Mouse (Mus musculus) liver, embryonic 13.5 days (tissue): ENCODE measurements around the gene Lrrc1. TPM values are rescaled to one million over a fixed set of nuclear protein-coding genes. Genes with fewer than 3 reads are reported as not detected.

Experiments used
- ATAC-seq: fragments of 200-750 bp; cut with Nextera tagmentation; 2 replicates; pipeline ENCODE4 v1.8.0; 2017; ENCODE audit warnings: low read depth, mild to moderate bottlenecking, moderate number of reproducible peaks, moderate library complexity
- DNase-seq: peaks from one replicate; pipeline ENCODE4 v3.0.0; 2022
- H3K27ac ChIP-seq: fragments of 300-500 bp; sonication (generic); 2 replicates; pipeline ENCODE4 v1.5.1; 2015; ENCODE audit warnings: moderate library complexity, mild to moderate bottlenecking, inconsistent platforms
- H3K27me3 ChIP-seq: fragments of 300-500 bp; sonication (generic); 2 replicates; pipeline ENCODE4 v1.6.1; 2015; ENCODE audit warnings: mild to moderate bottlenecking, inconsistent platforms
- H3K36me3 ChIP-seq: fragments of 300-500 bp; sonication (generic); 2 replicates; pipeline ENCODE4 v1.6.1; 2015; ENCODE audit warnings: mild to moderate bottlenecking, inconsistent platforms
- H3K4me1 ChIP-seq: fragments of 300-500 bp; sonication (generic); replicated peaks from 2 replicates; pipeline ENCODE4 v1.6.1; 2015; ENCODE audit warnings: inconsistent platforms
- H3K4me2 ChIP-seq: fragments of 300-500 bp; sonication (generic); 2 replicates; pipeline ENCODE4 v1.6.1; 2015; ENCODE audit warnings: inconsistent platforms, mild to moderate bottlenecking, moderate library complexity
- H3K4me3 ChIP-seq: fragments of 300-500 bp; sonication (generic); replicated peaks from 2 replicates; pipeline ENCODE4 v1.5.1; 2015; ENCODE audit warnings: mild to moderate bottlenecking, inconsistent platforms
- H3K9ac ChIP-seq: fragments of 300-500 bp; sonication (generic); 2 replicates; pipeline ENCODE4 v1.6.1; 2015; ENCODE audit warnings: mild to moderate bottlenecking, inconsistent platforms
- H3K9me3 ChIP-seq: fragments of 300-500 bp; sonication (generic); replicated peaks from 2 replicates; pipeline ENCODE4 v1.6.1; 2016; ENCODE audit warnings: inconsistent platforms
- WGBS: fragments of 180-500 bp; shearing (Covaris S2); methylation state at CpG from one replicate; pipeline ENCODE4 v1.1.7; 2015; ENCODE audit not compliant: insufficient replicate concordance; 5-methylcytosine and 5-hydroxymethylcytosine counted together
- polyA plus RNA-seq: library from polyadenylated mRNA; unstranded; fragments of >200 nt; fragmentation: Nextera tagmentation; extraction: Ambion mirVana; gene quantifications from 2 replicates; pipeline ENCODE4 v1.2.1, GENCODE M21; 2015

The Lrrc1 gene
- polyA plus RNA-seq, 1 experiment from 2014 or later: 3.1 TPM

DNA sequence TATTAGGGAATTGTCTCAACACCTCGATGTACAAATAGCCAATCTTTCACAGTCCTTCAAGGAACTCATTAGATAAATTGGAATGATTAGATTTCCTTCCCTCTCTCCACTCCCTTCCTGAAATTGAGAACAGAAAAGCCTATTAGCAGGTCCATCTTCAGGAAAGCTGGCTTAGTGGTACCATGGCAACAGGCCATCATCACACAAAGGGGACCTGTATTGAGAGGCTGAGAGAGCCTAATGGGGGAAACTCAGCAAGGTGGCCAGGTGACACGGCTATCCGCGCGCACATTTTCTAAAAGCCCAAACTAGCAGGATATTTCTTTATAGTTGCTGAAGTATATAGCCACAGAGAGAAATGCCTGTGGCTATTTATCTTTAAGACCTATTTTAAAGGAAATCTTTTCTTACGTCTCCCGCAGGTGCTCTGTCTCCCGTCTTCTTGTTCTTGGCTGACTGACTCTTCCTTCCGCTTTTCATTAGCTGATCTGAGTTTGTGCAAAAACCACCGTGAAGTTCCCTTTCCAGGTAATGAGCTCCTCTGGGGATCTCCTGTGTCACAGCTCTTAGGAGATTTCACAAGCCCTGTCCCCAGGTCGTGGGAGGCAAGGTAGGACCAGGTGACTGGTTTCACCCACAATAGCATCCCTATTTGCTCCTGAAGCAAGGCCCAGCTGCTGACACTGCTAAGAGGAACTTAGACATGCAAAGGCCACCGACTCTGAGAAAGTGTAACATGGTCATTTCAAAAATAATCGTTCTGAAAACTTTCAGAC lies 145.6 kb downstream of the Lrrc1 start:
- DNase-seq (no peak), ATAC-seq (no peak)
- no peak overlapping the region for H3K27ac ChIP-seq
- no peak overlapping the region for H3K4me3 ChIP-seq
- H3K9me3 ChIP-seq: no peaks in the 10 kb centered on the region
- H3K27me3 ChIP-seq: no peaks in the 10 kb centered on the region
- H3K36me3 ChIP-seq: no peaks in the 10 kb centered on the region
- H3K4me2 ChIP-seq: no peak overlapping the region
- no peak overlapping the region for H3K9ac ChIP-seq
- H3K4me1 ChIP-seq: no peaks in the 10 kb centered on the region
- WGBS: 58% methylated on average over 13 of the region's 13 CpGs

DNA sequence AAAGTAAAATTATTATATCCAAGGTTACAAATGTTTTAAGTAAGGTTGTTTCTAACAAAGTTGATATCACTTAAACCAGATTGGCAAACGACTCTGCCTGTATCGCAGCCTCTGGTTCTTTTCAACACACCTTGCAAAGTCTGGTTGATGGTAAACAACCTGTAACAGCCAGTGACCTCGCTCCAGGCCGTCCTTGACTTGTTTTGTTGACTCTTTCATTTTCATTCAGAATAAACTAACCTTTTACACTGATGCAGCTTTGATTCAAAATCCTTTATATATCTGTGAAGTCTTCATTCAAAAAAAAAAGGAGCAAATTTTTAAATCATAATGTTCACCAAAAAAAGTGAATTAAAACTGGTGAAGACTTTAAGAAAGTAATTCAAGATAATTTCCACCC lies 147.6 kb downstream of the Lrrc1 start:
- no peak overlapping the region for H3K9ac ChIP-seq
- 52% methylated on average over 4 of the region's 4 CpGs for WGBS

DNA sequence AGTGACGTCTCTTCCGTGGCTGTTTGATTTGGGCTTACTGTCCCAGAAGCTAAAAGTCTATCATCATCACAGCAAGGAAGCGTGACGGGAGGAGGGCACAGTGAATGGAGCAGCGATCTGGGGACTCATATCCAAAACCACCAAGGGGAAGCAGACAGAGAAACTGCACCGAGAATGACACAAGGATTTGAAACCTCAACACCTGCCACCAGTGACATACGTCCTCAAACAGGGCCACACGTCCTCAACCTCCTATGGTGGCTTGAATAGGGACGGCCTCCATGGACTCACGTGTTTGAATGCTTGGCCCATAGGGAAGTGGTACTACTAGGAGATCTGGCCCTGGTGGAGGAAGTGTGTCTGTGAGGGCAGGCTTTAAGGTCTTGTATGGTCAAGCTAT lies 153.4 kb downstream of the Lrrc1 start:
- Histone ChIP-seq H3K4me2 (no peak overlapping the region), H3K27me3 (no peaks in the 10 kb centered on the region), H3K9me3 (no peaks in the 10 kb centered on the region), H3K4me1 (no peaks in the 10 kb centered on the region), H3K4me3 (no peak overlapping the region), H3K36me3 (no peaks in the 10 kb centered on the region), H3K27ac (no peak overlapping the region), H3K9ac (no peak overlapping the region)
- DNase-seq (no peak), ATAC-seq (no peak)
- 62% methylated on average over 10 of the region's 10 CpGs for WGBS

More for the DNA sequence above, 147.6 kb downstream of the Lrrc1 start:
- H3K4me2 ChIP-seq: no peak overlapping the region
- H3K27ac ChIP-seq: no peak overlapping the region
- DNase-seq (no peak), ATAC-seq (no peak)
- no peaks in the 10 kb centered on the region for H3K36me3 ChIP-seq
- no peak overlapping the region for H3K4me3 ChIP-seq
- H3K4me1 ChIP-seq: no peaks in the 10 kb centered on the region
- no peaks in the 10 kb centered on the region for H3K9me3 ChIP-seq
- no peaks in the 10 kb centered on the region for H3K27me3 ChIP-seq

DNA sequence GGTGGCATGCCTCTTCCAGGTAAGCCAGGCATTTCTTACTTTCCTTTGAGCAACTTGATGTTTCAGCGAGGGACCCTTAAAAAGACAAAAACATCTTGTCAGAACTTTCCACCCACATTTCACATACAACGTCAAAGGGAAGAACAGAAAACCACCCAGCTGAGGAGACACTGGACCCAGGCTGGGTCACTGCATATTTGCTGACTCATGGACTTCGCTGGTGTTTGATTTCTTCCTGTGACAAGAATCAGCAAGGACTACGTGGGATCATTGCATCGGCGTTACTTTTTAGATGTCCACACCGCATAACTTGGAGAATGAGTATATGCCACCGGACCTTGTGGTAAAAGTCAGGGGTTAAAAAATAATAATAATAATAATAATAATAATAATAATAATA lies 155.7 kb downstream of the Lrrc1 start:
- Histone ChIP-seq H3K4me1 (no peaks in the 10 kb centered on the region), H3K36me3 (no peaks in the 10 kb centered on the region), H3K4me3 (no peak overlapping the region), H3K9me3 (no peaks in the 10 kb centered on the region), H3K27me3 (no peaks in the 10 kb centered on the region), H3K27ac (no peak overlapping the region), H3K9ac (no peak overlapping the region), H3K4me2 (no peak overlapping the region)
- ATAC-seq (no peak), DNase-seq (no peak)
- 67% methylated on average over 8 of the region's 8 CpGs for WGBS

DNA sequence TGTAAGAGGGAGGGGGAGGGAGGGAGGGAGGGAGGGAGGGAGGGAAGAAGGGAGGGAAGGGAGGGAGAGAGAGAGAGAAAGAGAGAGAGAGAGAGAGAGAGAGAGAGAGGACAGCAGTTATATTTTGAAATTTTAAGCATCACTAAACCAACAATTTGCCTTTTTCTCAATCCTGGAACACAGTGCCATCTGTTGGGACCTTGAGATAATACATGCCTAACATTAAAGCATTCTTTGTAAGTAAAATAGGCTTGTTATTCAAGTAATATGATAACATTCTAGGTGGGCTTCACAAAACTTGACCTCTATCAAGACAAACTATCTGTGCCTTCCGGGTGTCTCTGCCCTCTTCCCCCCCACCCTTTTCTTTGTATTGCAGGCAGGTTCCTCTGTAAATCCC lies 157.9 kb downstream of the Lrrc1 start:
- WGBS: 25% methylated on average over 1 of the region's 1 CpGs
- DNase-seq (no peak), ATAC-seq (no peak)

DNA sequence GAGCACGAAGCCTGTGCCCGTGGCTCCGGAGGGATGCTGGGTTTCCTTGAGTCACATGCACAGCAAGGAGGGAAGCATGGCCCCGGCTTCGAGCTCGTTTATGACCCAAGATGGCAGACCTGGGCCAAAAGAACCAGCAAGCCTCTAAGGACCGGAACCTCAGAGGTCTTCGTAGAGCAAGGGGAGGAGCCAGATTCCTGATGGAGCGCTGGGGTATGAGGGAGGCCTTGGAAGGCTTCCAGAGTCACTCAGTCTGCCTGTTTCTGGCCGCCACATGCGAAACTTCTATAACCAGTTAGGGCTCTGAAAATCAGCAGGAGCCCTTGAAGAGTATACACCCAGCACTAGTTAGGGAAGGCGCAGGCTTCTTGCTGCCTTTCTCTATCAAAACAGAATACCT lies 159.1 kb downstream of the Lrrc1 start:
- Histone ChIP-seq H3K4me2 (no peak overlapping the region), H3K27ac (no peak overlapping the region), H3K9ac (no peak overlapping the region), H3K4me3 (no peak overlapping the region), H3K36me3 (no peaks in the 10 kb centered on the region), H3K4me1 (no peaks in the 10 kb centered on the region), H3K27me3 (no peaks in the 10 kb centered on the region), H3K9me3 (no peaks in the 10 kb centered on the region)
- 77% methylated on average over 12 of the region's 12 CpGs for WGBS
- DNase-seq (no peak), ATAC-seq (no peak)

More for the DNA sequence above, 157.9 kb downstream of the Lrrc1 start:
- Histone ChIP-seq H3K4me3 (no peak overlapping the region), H3K9me3 (no peaks in the 10 kb centered on the region), H3K9ac (no peak overlapping the region), H3K27me3 (no peaks in the 10 kb centered on the region), H3K4me2 (no peak overlapping the region), H3K36me3 (no peaks in the 10 kb centered on the region), H3K4me1 (no peaks in the 10 kb centered on the region), H3K27ac (no peak overlapping the region)

DNA sequence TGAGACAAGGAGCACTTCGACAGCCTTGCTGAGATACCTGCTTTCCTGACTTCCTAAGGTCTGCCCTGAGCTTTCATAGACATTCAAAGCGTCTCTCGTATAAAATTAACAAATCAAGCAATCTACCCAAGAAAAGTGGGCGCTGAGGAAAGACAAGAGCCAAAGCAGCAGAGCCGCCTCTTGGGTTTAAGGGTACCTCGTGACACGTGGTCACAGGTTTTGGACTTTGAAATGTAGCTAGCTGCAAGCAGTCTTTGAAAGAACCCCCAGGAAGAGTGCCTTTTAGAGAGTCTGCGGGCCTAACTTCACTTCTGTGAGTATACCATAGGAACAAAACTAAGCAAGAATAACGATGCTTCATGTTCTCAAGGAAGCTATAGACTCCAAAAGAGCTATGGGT lies 160.0 kb downstream of the Lrrc1 start:
- H3K36me3 ChIP-seq: no peaks in the 10 kb centered on the region
- no peak overlapping the region for H3K4me3 ChIP-seq
- H3K4me1 ChIP-seq: no peaks in the 10 kb centered on the region
- ATAC-seq (no peak), DNase-seq (no peak)
- no peaks in the 10 kb centered on the region for H3K9me3 ChIP-seq
- H3K9ac ChIP-seq: no peak overlapping the region
- no peaks in the 10 kb centered on the region for H3K27me3 ChIP-seq
- no peak overlapping the region for H3K27ac ChIP-seq
- H3K4me2 ChIP-seq: no peak overlapping the region
- WGBS: 64% methylated on average over 9 of the region's 9 CpGs

DNA sequence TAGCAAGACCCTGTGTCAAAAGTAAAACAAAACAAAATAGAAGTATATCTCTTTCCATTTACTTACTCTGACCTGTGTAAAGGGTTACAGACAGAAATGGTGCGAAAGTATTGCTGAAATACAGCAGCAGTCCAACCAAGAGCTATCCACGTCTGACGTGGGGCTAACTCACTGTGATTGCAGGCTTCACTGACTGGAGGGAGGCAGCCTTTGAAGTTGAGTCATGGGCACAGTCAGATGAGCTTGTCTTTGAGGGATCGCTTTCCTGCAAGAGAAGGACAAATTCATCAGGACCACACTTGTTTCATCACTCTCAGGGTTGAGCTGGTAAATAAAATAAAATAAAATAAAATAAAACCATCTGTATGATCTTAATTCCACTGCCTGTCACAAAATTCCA lies 160.7 kb downstream of the Lrrc1 start:
- no peak overlapping the region for H3K4me3 ChIP-seq
- H3K4me1 ChIP-seq: no peaks in the 10 kb centered on the region
- no peaks in the 10 kb centered on the region for H3K36me3 ChIP-seq
- no peaks in the 10 kb centered on the region for H3K27me3 ChIP-seq
- H3K4me2 ChIP-seq: no peak overlapping the region
- DNase-seq (no peak), ATAC-seq (no peak)
- H3K9me3 ChIP-seq: no peaks in the 10 kb centered on the region
- H3K9ac ChIP-seq: no peak overlapping the region
- WGBS: 65% methylated on average over 4 of the region's 4 CpGs
- no peak overlapping the region for H3K27ac ChIP-seq

DNA sequence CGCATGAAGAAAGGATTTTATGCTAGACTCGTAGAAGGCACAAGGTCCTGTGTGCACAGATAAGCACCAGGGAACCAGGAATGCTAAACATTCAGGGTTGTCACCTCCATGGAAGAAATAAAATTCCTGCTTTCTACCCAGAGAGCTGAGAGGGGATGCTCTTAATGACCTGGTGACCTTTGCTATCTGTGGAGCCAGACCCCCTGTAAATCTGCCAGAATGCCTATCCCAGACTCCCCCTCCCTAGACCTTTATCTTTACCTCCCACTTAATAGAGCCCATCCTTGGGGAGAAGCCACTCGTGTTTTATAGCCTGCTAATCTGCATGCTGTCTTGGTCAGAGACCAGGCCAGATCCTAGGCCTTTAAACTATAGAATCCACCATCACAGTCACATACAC lies 162.2 kb downstream of the Lrrc1 start:
- Histone ChIP-seq H3K4me2 (no peak overlapping the region), H3K4me1 (no peaks in the 10 kb centered on the region), H3K27ac (no peak overlapping the region), H3K9me3 (no peaks in the 10 kb centered on the region), H3K36me3 (no peaks in the 10 kb centered on the region), H3K27me3 (no peaks in the 10 kb centered on the region), H3K9ac (no peak overlapping the region), H3K4me3 (no peak overlapping the region)
- ATAC-seq: no peak
- 31% methylated on average over 3 of the region's 3 CpGs for WGBS
- DNase-seq: no peak

DNA sequence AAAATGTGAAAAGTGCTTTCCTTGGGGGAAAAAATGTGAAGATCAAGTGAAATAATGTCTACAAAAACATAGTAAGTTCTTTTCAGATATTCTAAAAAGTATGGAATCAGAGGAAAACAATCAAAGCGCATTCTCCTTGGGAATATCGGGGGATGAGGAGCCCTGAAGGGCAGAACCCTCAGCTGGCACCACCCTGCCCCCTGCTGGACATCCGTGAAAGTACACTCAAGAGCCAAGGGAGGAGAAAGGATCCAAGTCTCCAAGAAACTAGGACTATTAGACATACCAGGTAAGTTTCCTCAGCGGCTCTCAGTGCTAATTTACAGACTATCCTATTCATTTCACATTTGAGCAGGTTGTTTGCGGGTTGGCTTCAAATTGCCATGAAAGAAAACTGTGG lies 163.1 kb downstream of the Lrrc1 start:
- no peak overlapping the region for H3K4me3 ChIP-seq
- H3K9ac ChIP-seq: no peak overlapping the region
- H3K36me3 ChIP-seq: no peaks in the 10 kb centered on the region
- no peaks in the 10 kb centered on the region for H3K4me1 ChIP-seq
- 15% methylated on average over 5 of the region's 5 CpGs for WGBS
- ATAC-seq (no peak), DNase-seq (peak; percentile 10)
- no peak overlapping the region for H3K27ac ChIP-seq
- H3K27me3 ChIP-seq: no peaks in the 10 kb centered on the region
- H3K9me3 ChIP-seq: no peaks in the 10 kb centered on the region
- no peak overlapping the region for H3K4me2 ChIP-seq
